Mouse (Mus musculus) forebrain, embryonic 11.5 days (tissue): ENCODE data around the gene Smad1. TPM values are rescaled to one million over a fixed set of nuclear protein-coding genes. Genes with fewer than 3 reads are reported as not detected.

ENCODE experiments used
- ATAC-seq: fragments of 200-750 bp; cut with Nextera tagmentation; replicated peaks from 2 replicates; pipeline ENCODE4 v1.8.0; 2017; ENCODE audit warnings: moderate TSS enrichment; ENCODE audit not compliant: low FRiP score
- DNase-seq: peaks from one replicate; pipeline ENCODE4 v3.0.0-alpha.2; 2017; ENCODE audit warnings: low spot score
- H3K27ac ChIP-seq: fragments of 300-500 bp; sonication (generic); 2 replicates; pipeline ENCODE4 v1.5.1; 2014; ENCODE audit warnings: low read depth, low read length
- H3K27me3 ChIP-seq: fragments of 300-500 bp; sonication (generic); 2 replicates; pipeline ENCODE4 v1.6.1; 2014; ENCODE audit warnings: mild to moderate bottlenecking, low read length, mixed read lengths; ENCODE audit not compliant: control insufficient read depth, insufficient read depth
- H3K36me3 ChIP-seq: fragments of 300-500 bp; sonication (generic); 2 replicates; pipeline ENCODE4 v1.6.1; 2014; ENCODE audit warnings: mild to moderate bottlenecking, low read length, moderate library complexity, mixed read lengths; ENCODE audit not compliant: control insufficient read depth, insufficient read depth
- H3K4me1 ChIP-seq: fragments of 300-500 bp; sonication (generic); replicated peaks from 2 replicates; pipeline ENCODE4 v1.6.1; 2014; ENCODE audit warnings: low read length, mixed read lengths; ENCODE audit not compliant: control insufficient read depth, insufficient read depth
- H3K4me2 ChIP-seq: fragments of 300-500 bp; sonication (generic); 2 replicates; pipeline ENCODE4 v1.6.1; 2014; ENCODE audit warnings: low read depth, mild to moderate bottlenecking, low read length, moderate library complexity, mixed read lengths; ENCODE audit not compliant: severe bottlenecking
- H3K4me3 ChIP-seq: fragments of 300-500 bp; sonication (generic); 2 replicates; pipeline ENCODE4 v1.5.1; 2014; ENCODE audit warnings: low read depth, low read length
- H3K9ac ChIP-seq: fragments of 300-500 bp; sonication (generic); 2 replicates; pipeline ENCODE4 v1.6.1; 2014; ENCODE audit warnings: low read length
- H3K9me3 ChIP-seq: fragments of 300-500 bp; sonication (generic); 2 replicates; pipeline ENCODE4 v1.6.1; 2016; ENCODE audit warnings: low read length, mixed read lengths; ENCODE audit not compliant: control insufficient read depth
- WGBS: fragments of 180-500 bp; shearing (Covaris S2); extraction: QIAGEN DNeasy Blood & Tissue Kit; methylation state at CpG from one replicate; pipeline ENCODE4 v1.1.7; 2014; 5-methylcytosine and 5-hydroxymethylcytosine counted together
- polyA plus RNA-seq: library from polyadenylated mRNA; unstranded; fragments of >200 nt; fragmentation: Nextera tagmentation; extraction: Ambion mirVana; gene quantifications from 2 replicates; pipeline ENCODE4 v1.2.1, GENCODE M21; 2014

Smad1 gene
- polyA plus RNA-seq, 1 experiment from 2014 or later = 57.6 TPM

DNA sequence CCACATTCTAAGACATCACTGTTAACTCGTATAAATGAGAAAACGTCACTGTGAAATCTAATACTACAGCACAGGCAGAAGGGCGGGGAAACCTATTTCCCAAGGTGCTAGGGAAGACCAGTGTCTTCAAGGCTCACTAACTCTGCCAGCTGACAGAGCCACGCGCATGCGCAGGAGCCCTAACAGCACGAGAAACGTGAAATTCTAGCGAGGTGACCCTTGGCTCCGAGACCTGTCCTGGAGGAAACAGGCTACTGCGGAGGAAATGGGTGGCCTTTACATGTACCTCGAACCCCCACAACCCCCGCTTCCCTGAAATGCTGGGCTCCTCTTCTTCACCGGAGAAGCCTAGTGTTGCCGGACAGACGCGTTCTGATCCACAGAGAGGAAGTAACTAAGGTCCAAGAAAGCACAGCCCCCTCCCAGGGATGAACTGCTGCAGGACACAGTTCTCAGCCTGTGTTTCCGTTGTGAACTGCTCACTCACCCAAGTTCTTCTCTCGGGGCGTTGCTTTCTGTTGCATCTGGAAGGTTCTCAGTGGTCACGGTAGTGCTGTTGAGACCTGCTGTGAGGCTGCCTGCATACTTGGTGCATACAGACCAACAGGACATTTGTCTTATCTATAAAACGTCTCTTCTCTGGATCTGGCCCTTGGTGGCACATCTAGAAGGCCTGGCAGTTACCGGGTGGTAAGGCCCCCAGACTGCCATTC is 10.1 kb downstream of the Smad1 start:
- WGBS = 92% methylated on average over 23 of the region's 23 CpGs
- Histone ChIP-seq H3K9me3 (no peaks in the 10 kb centered on the region), H3K27ac (no peak overlapping the region), H3K27me3 (no peaks in the 10 kb centered on the region), H3K9ac (no peak overlapping the region), H3K4me2 (no peak overlapping the region), H3K4me1 (peaks cover 8% of the 10 kb centered on the region; the same call in 1 of the 2 replicates), H3K36me3 (no peaks in the 10 kb centered on the region; the same call in 1 of the 2 replicates), H3K4me3 (no peak overlapping the region)
- DNase-seq = no peak
- ATAC-seq = no peak

- Histone ChIP-seq H3K27me3 (no peaks in the 10 kb centered on the region), H3K36me3 (no peaks in the 10 kb centered on the region; the same call in 1 of the 2 replicates), H3K4me2 (no peak overlapping the region), H3K9ac (no peak overlapping the region), H3K4me1 (peaks cover 14% of the 10 kb centered on the region), H3K9me3 (no peaks in the 10 kb centered on the region), H3K4me3 (no peak overlapping the region), H3K27ac (no peak overlapping the region)
- no peak for DNase-seq
- 94% methylated on average over 5 of the region's 5 CpGs for WGBS
- no peak for ATAC-seq
These were observed 12.5 kb downstream of the Smad1 start for GRCm38 (mm10) chr8:79386831-79387230.

GRCm38 (mm10) chr8:79386358-79386757 is 13.0 kb downstream of the Smad1 start:
- Histone ChIP-seq H3K9ac (no peak overlapping the region), H3K4me1 (peaks cover 14% of the 10 kb centered on the region), H3K4me3 (no peak overlapping the region), H3K4me2 (no peak overlapping the region), H3K9me3 (no peaks in the 10 kb centered on the region), H3K36me3 (no peaks in the 10 kb centered on the region; the same call in 1 of the 2 replicates), H3K27ac (no peak overlapping the region), H3K27me3 (no peaks in the 10 kb centered on the region)
- no peak for ATAC-seq
- 79% methylated on average over 6 of the region's 6 CpGs for whole genome bisulfite sequencing
- DNase-seq = no peak

DNA sequence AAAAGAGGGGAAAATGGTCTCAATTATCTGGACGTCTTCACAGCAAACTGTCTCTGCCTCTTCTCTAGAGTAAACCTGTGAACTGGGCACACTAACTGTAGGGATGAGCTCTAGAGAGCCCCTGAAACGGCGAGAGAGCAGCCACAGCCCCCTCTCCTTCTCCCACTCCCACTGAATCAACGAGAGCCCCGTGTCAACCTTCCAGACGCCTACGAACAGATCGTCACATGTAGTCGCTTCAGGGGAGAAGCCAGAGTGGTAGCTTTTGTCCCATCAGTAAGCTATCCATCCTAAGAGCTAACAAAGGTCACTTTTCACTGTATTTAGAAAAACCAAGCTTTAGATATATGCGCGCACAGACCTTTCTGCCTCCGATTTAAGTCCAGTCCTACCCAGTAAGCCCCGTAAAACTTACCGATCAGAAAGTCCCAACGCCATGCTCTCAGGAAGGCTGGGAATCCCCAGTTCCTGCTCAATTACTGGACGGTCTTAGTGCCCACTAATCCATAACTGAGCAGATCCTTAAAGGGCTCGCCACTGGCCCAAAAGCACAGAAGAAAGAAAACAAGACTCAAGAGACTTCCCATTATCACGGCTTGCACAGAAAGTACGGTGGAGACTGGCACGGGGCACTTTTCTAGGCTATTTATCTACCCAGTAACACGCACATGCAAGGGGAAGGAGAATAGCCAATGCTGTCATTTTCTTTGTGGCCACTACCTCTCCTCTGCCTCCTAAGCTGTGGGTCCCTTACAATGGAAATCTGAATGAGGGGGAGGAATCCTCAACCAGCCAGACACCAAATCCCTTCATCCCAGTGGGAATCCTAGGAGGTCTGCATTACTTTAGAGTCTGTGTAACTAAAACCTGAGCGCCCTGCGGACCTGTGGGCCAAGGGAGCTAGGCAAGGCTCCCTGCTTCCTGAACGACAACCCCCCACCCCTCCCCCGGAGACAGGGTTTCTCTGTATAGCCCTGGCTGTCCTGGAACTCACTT is 14.7 kb downstream of the Smad1 start:
- no peak overlapping the region for H3K9ac ChIP-seq
- H3K4me3 ChIP-seq = no peak overlapping the region
- no peaks in the 10 kb centered on the region for H3K9me3 ChIP-seq
- no peaks in the 10 kb centered on the region; the same call in 1 of the 2 replicates for H3K36me3 ChIP-seq
- DNase-seq = no peak
- 18% methylated on average over 25 of the region's 25 CpGs for WGBS
- H3K27ac ChIP-seq = no peak overlapping the region
- no peak overlapping the region; the same call in 1 of the 2 replicates for H3K4me2 ChIP-seq
- no peaks in the 10 kb centered on the region for H3K27me3 ChIP-seq
- peaks cover 14% of the 10 kb centered on the region for H3K4me1 ChIP-seq
- no peak for ATAC-seq

GRCm38 (mm10) chr8:79382857-79383262 is 16.5 kb downstream of the Smad1 start:
- no peak overlapping the region for H3K4me2 ChIP-seq
- H3K9ac ChIP-seq = no peak overlapping the region
- no peaks in the 10 kb centered on the region for H3K9me3 ChIP-seq
- H3K4me3 ChIP-seq = no peak overlapping the region
- H3K36me3 ChIP-seq = no peaks in the 10 kb centered on the region; the same call in 1 of the 2 replicates
- 8% methylated on average over 8 of the region's 8 CpGs for WGBS
- no peak overlapping the region for H3K27ac ChIP-seq
- no peak for DNase-seq
- ATAC-seq = peak; percentile 34
- H3K4me1 ChIP-seq = peaks cover 14% of the 10 kb centered on the region
- no peaks in the 10 kb centered on the region for H3K27me3 ChIP-seq

- Histone ChIP-seq H3K4me2 (no peak overlapping the region), H3K36me3 (no peaks in the 10 kb centered on the region; the same call in 1 of the 2 replicates), H3K4me1 (peaks cover 14% of the 10 kb centered on the region), H3K4me3 (no peak overlapping the region), H3K9ac (no peak overlapping the region), H3K27ac (0 out of 2 replicates have a peak overlapping the region, but pooled peaks have one; percentile 6), H3K9me3 (no peaks in the 10 kb centered on the region), H3K27me3 (no peaks in the 10 kb centered on the region)
- DNase-seq (no peak), ATAC-seq (0 out of 2 replicates have a peak, but pooled peaks have one; percentile 60)
- WGBS = 55% methylated on average over 6 of the region's 6 CpGs
These were observed 17.5 kb downstream of the Smad1 start for GRCm38 (mm10) chr8:79381771-79382170.

DNA sequence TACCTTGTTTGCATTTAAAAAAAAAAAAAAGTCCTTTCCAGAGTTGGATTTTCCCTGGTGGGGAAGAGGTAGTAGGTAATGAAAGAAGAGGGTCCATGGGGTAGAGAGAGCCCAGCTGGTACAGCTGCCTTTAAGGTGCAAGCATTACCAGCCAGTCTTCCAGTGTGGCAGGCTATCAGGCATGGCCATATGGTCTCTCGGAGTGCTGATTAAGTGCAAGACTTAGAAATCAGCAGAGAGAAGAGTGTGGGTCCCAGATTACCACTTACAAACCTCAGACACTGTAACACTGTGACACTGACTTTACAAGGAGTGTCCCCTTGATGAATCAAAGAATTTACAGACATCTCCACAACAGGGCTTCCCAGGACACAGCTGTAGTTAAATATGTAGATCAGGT is 18.9 kb downstream of the Smad1 start:
- H3K27ac ChIP-seq = no peak overlapping the region
- no peak overlapping the region for H3K4me3 ChIP-seq
- H3K4me2 ChIP-seq = no peak overlapping the region
- peaks cover 14% of the 10 kb centered on the region for H3K4me1 ChIP-seq
- no peaks in the 10 kb centered on the region for H3K36me3 ChIP-seq
- DNase-seq = no peak
- WGBS = 83% methylated on average over 1 of the region's 1 CpGs
- no peak for ATAC-seq
- no peaks in the 10 kb centered on the region for H3K9me3 ChIP-seq
- no peaks in the 10 kb centered on the region for H3K27me3 ChIP-seq
- no peak overlapping the region for H3K9ac ChIP-seq

- WGBS = 81% methylated on average over 14 of the region's 14 CpGs
- Histone ChIP-seq H3K27me3 (no peaks in the 10 kb centered on the region), H3K4me2 (no peak overlapping the region), H3K9me3 (no peaks in the 10 kb centered on the region), H3K36me3 (no peaks in the 10 kb centered on the region), H3K9ac (no peak overlapping the region), H3K4me1 (peaks cover 14% of the 10 kb centered on the region), H3K27ac (no peak overlapping the region), H3K4me3 (no peak overlapping the region)
- no peak for DNase-seq
- ATAC-seq = no peak
These were observed 19.3 kb downstream of the Smad1 start for GRCm38 (mm10) chr8:79379971-79380370.
